ENCODE assay signal across 50 mouse cellular contexts in the genomic region with DNA sequence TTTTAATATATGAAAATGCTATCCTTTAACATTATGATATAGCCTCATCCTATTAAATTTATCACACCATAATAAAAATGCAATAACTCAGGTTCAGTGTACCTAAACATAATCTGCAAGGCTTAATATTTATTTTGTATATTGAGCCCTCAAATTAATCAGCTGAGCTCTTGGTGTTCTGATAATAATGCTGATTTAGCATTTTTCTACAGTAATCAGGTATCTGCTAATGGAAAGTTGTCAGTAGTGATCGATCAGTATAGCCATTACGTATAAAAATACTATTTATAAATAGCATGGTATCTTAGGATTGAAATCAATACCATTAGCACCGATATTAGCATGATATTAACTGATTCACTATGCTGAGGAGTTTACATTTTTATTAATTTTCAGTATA. TPM values are rescaled to one million over a fixed set of nuclear protein-coding genes. Genes with fewer than 3 reads are reported as not detected.
"Had no signal": no experiment of that assay in that cellular context is flagged by ENCODE, and none has a peak within 500 bp of the region (broad histone marks: within the 10 kb centered on the region; RNA-seq: fewer than 3 reads in every experiment).

No protein-coding gene starts in this region.

- H3K27ac ChIP-seq: heart, embryonic 10.5 days; heart, embryonic 13.5 days; heart, embryonic 15.5 days; hindbrain, embryonic 10.5 days; hindbrain, embryonic 12.5 days; hindbrain, embryonic 13.5 days; hindbrain, embryonic 14.5 days; hindbrain, embryonic 15.5 days; hindbrain, postnatal 0 days; intestine, embryonic 15.5 days; kidney, embryonic 15.5 days; kidney, postnatal 0 days; layer of hippocampus, adult 2 months had no signal

- H3K4me3 ChIP-seq: heart, embryonic 10.5 days; heart, embryonic 12.5 days; heart, embryonic 13.5 days; heart, embryonic 15.5 days; hindbrain, embryonic 10.5 days; hindbrain, embryonic 12.5 days; hindbrain, embryonic 13.5 days; hindbrain, embryonic 15.5 days; intestine, embryonic 15.5 days; kidney, embryonic 15.5 days; layer of hippocampus, adult 2 months had no signal

- H3K4me2 ChIP-seq: heart, embryonic 11.5 days; heart, embryonic 12.5 days; heart, embryonic 13.5 days; heart, embryonic 15.5 days; hindbrain, embryonic 12.5 days; hindbrain, embryonic 13.5 days; hindbrain, embryonic 14.5 days; hindbrain, embryonic 15.5 days; intestine, embryonic 15.5 days; kidney, embryonic 15.5 days had no signal

- H3K36me3 ChIP-seq: heart, embryonic 10.5 days; heart, embryonic 12.5 days; heart, embryonic 13.5 days; heart, embryonic 15.5 days; hindbrain, embryonic 10.5 days; hindbrain, embryonic 12.5 days; hindbrain, embryonic 13.5 days; hindbrain, embryonic 15.5 days; intestine, embryonic 15.5 days; kidney, embryonic 15.5 days had no signal

- ATAC-seq: hindbrain, embryonic 16.5 days; hindbrain, postnatal 0 days; inflammation-experienced regulatory T-cells, adult 6 months; intestine, embryonic 15.5 days; intestine, embryonic 16.5 days; intestine, postnatal 0 days had no signal

- DNase-seq: heart, postnatal 10 days; heart, postnatal 14 days; heart, postnatal 36 days; heart, postnatal 4 days; kidney, adult 11 months; kidney, adult 18-20 months; kidney, adult 2 months; kidney, adult 8-10 months; kidney, adult 9 months; kidney, postnatal 10 days; kidney, postnatal 14 days; kidney, postnatal 25 days; kidney, postnatal 36 days; kidney, postnatal 4 days; layer of hippocampus, adult 9-11 months; layer of hippocampus, postnatal 36 days had no signal

- H3K4me1 ChIP-seq: heart, embryonic 10.5 days; heart, embryonic 12.5 days; heart, embryonic 13.5 days; heart, embryonic 15.5 days; hindbrain, embryonic 10.5 days; hindbrain, embryonic 12.5 days; hindbrain, embryonic 13.5 days; hindbrain, embryonic 15.5 days; intestine, embryonic 15.5 days; kidney, embryonic 15.5 days had no signal

- H3K9me3 ChIP-seq: heart, embryonic 10.5 days; heart, embryonic 12.5 days; heart, embryonic 13.5 days; heart, embryonic 15.5 days; hindbrain, embryonic 10.5 days; hindbrain, embryonic 12.5 days; hindbrain, embryonic 13.5 days; hindbrain, embryonic 15.5 days; intestine, embryonic 15.5 days; kidney, embryonic 15.5 days had no signal

- H3K27me3 ChIP-seq: heart, embryonic 12.5 days; heart, embryonic 13.5 days; heart, embryonic 15.5 days; hindbrain, embryonic 12.5 days; hindbrain, embryonic 13.5 days; hindbrain, embryonic 15.5 days; intestine, embryonic 15.5 days; kidney, embryonic 15.5 days had no signal

- H3K9ac ChIP-seq: heart, embryonic 12.5 days; heart, embryonic 13.5 days; heart, embryonic 15.5 days; hindbrain, embryonic 12.5 days; hindbrain, embryonic 13.5 days; hindbrain, embryonic 14.5 days; hindbrain, embryonic 15.5 days; intestine, embryonic 15.5 days; kidney, embryonic 15.5 days had no signal

RNA-seq across cellular contexts. Expression of a gene that starts 20.0 kb away (rescaled TPM):
- total RNA-seq: heart, postnatal 10 days; heart, postnatal 14 days; heart, postnatal 25 days; heart, postnatal 36 days; heart, postnatal 4 days; hematopoietic stem cell, adult 5-6 weeks; hindbrain, postnatal 0 days; layer of hippocampus, adult 18-20 months; layer of hippocampus, adult 2 months; layer of hippocampus, adult 8-10 months; layer of hippocampus, postnatal 10 days; layer of hippocampus, postnatal 25 days; layer of hippocampus, postnatal 36 days; left cerebral cortex, adult 18-20 months had no signal
- polyA plus RNA-seq: heart, embryonic 10.5 days; heart, embryonic 11.5 days; heart, embryonic 12.5 days; heart, embryonic 13.5 days; heart, embryonic 14.5 days; heart, embryonic 15.5 days; heart, embryonic 16.5 days; heart, postnatal 0 days; hindbrain, embryonic 10.5 days; hindbrain, embryonic 11.5 days; hindbrain, embryonic 12.5 days; hindbrain, embryonic 13.5 days; hindbrain, embryonic 14.5 days; hindbrain, embryonic 15.5 days; hindbrain, embryonic 16.5 days; hindbrain, postnatal 0 days; inflammation-experienced regulatory T-cells, adult 6 months; intestine, embryonic 14.5 days; intestine, embryonic 15.5 days; intestine, embryonic 16.5 days; intestine, postnatal 0 days; kidney, adult 2 months; kidney, embryonic 14.5 days; kidney, embryonic 15.5 days; kidney, embryonic 16.5 days; kidney, postnatal 0 days; large intestine, adult 2 months had no signal
